ENCODE assay signal across 18 mouse cellular contexts in the genomic region with DNA sequence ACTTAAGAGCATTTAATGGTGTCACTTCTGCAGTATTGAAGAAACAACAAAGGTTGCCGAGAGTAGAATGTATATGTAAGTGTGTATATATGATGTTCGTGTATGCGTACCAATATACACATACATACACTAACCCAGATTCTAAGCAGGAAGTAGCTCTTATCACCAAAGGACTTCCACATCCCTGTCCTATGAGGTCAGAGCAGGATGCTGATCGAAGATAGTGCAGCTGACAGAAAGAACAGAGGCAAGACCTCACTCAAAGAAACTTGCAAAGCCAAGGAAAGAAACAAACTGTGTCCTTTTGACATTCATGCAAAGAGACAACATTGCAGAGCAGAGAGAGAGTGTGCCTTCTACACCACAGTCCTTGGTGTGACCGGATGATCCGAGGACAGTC.
DNase-seq lines count a peak whose midpoint lies in the region; ATAC-seq lines count a peak whose summit lies in the region.
"Had no signal": no experiment of that assay in that cellular context is flagged by ENCODE, and none has a peak within 500 bp of the region (broad histone marks: within the 10 kb centered on the region; RNA-seq: fewer than 3 reads in every experiment).

No protein-coding gene starts in this region.

- H3K4me1 ChIP-seq in heart, embryonic 13.5 days, result peaks cover 9% of the 10 kb centered on the region
- no peaks in the 10 kb centered on the region for H3K4me1 ChIP-seq in liver, embryonic 11.5 days (replicated peaks; ENCODE audit: control insufficient read depth, insufficient read depth, low read length)
- H3K4me1 ChIP-seq in liver, embryonic 12.5 days, result 0 out of 2 replicates have a peak, but pooled peaks cover 3% of the 10 kb centered on the region
- H3K4me1 ChIP-seq: forebrain, embryonic 10.5 days; intestine, embryonic 15.5 days; limb, embryonic 10.5 days; liver, embryonic 15.5 days; midbrain, embryonic 12.5 days had no signal

- WGBS in heart, embryonic 13.5 days, result 57% methylated on average over 6 of the region's 6 CpGs
- 63% methylated on average over 6 of the region's 6 CpGs for WGBS in liver, embryonic 11.5 days
- WGBS in liver, embryonic 12.5 days (ENCODE audit: insufficient replicate concordance), result 45% methylated on average over 6 of the region's 6 CpGs

- no peaks in the 10 kb centered on the region for H3K9me3 ChIP-seq in heart, embryonic 13.5 days
- no peaks in the 10 kb centered on the region for H3K9me3 ChIP-seq in liver, embryonic 11.5 days (ENCODE audit: control insufficient read depth, low read length)
- no peaks in the 10 kb centered on the region for H3K9me3 ChIP-seq in liver, embryonic 12.5 days (replicated peaks)
- H3K9me3 ChIP-seq: forebrain, embryonic 10.5 days; intestine, embryonic 15.5 days; limb, embryonic 10.5 days; liver, embryonic 15.5 days; midbrain, embryonic 12.5 days had no signal

- H3K27me3 ChIP-seq in heart, embryonic 13.5 days (replicated peaks), result no peaks in the 10 kb centered on the region
- H3K27me3 ChIP-seq in liver, embryonic 11.5 days (replicated peaks; ENCODE audit: control insufficient read depth, insufficient read depth, low read length), result no peaks in the 10 kb centered on the region
- no peaks in the 10 kb centered on the region for H3K27me3 ChIP-seq in liver, embryonic 12.5 days (replicated peaks)
- H3K27me3 ChIP-seq: intestine, embryonic 15.5 days; liver, embryonic 15.5 days; midbrain, embryonic 12.5 days had no signal

- no peak for DNase-seq in heart, postnatal 4 days
- DNase-seq in liver, embryonic 11.5 days (ENCODE audit: low spot score), result peak; percentile 20
- DNase-seq in lung, postnatal 36 days, result peak; percentile 33
- no peak for DNase-seq in adrenal gland, adult 8-10 months
- no peak for DNase-seq in right cerebral cortex, postnatal 14 days
- DNase-seq: adrenal gland, adult 2 months; cerebellum, adult 8-10 months; gastrocnemius, postnatal 14 days; retina, postnatal 1 day had no signal

- no peak overlapping the region for H3K4me3 ChIP-seq in heart, embryonic 13.5 days
- no peak overlapping the region for H3K4me3 ChIP-seq in liver, embryonic 11.5 days (ENCODE audit: low read depth, low read length)
- no peak overlapping the region for H3K4me3 ChIP-seq in liver, embryonic 12.5 days
- H3K4me3 ChIP-seq: forebrain, embryonic 10.5 days; intestine, embryonic 15.5 days; limb, embryonic 10.5 days; liver, embryonic 15.5 days; midbrain, embryonic 12.5 days had no signal

- ATAC-seq in heart, embryonic 13.5 days (ENCODE audit: extremely low read depth, insufficient number of reproducible peaks, low FRiP score, low TSS enrichment), result no peak
- peak; percentile 29; the same call in 1 of the 2 replicates for ATAC-seq in liver, embryonic 11.5 days (replicated peaks; ENCODE audit: low FRiP score)
- ATAC-seq in liver, embryonic 12.5 days, result no peak
- ATAC-seq in CD4-positive, CD25-positive, alpha-beta regulatory T cell, adult 4 months, result peak; percentile 29
- ATAC-seq: intestine, embryonic 15.5 days had no signal

- no peak overlapping the region for H3K4me2 ChIP-seq in heart, embryonic 13.5 days
- no peak overlapping the region; the same call in 1 of the 2 replicates for H3K4me2 ChIP-seq in liver, embryonic 11.5 days
- H3K4me2 ChIP-seq in liver, embryonic 12.5 days, result no peak overlapping the region
- H3K4me2 ChIP-seq: intestine, embryonic 15.5 days; liver, embryonic 15.5 days; midbrain, embryonic 12.5 days had no signal

- no peak overlapping the region for H3K9ac ChIP-seq in heart, embryonic 13.5 days
- no peak overlapping the region for H3K9ac ChIP-seq in liver, embryonic 11.5 days (ENCODE audit: low read depth, low read length)
- H3K9ac ChIP-seq in liver, embryonic 12.5 days, result no peak overlapping the region
- H3K9ac ChIP-seq: intestine, embryonic 15.5 days; liver, embryonic 15.5 days; midbrain, embryonic 12.5 days had no signal

- no peaks in the 10 kb centered on the region for H3K36me3 ChIP-seq in heart, embryonic 13.5 days
- H3K36me3 ChIP-seq in liver, embryonic 11.5 days (ENCODE audit: control insufficient read depth, insufficient read depth, low read length), result no peaks in the 10 kb centered on the region
- H3K36me3 ChIP-seq in liver, embryonic 12.5 days, result no peaks in the 10 kb centered on the region
- H3K36me3 ChIP-seq: forebrain, embryonic 10.5 days; G1E; intestine, embryonic 15.5 days; limb, embryonic 10.5 days; liver, embryonic 15.5 days; midbrain, embryonic 12.5 days had no signal

- H3K27ac ChIP-seq in heart, embryonic 13.5 days (replicated peaks), result 0 out of 2 replicates have a peak overlapping the region, but pooled peaks have one; percentile 41
- no peak overlapping the region for H3K27ac ChIP-seq in liver, embryonic 11.5 days (ENCODE audit: low read depth, low read length)
- no peak overlapping the region for H3K27ac ChIP-seq in liver, embryonic 12.5 days
- H3K27ac ChIP-seq: forebrain, embryonic 10.5 days; intestine, embryonic 15.5 days; limb, embryonic 10.5 days; liver, embryonic 15.5 days; midbrain, embryonic 12.5 days had no signal

Comparison
In these comparisons a context has a peak if more than half of its experiments do, and no peak if none do; other contexts are left out.
1. ATAC-seq: peak in liver, embryonic 11.5 days (single experiment) and CD4-positive, CD25-positive, alpha-beta regulatory T cell, adult 4 months (single experiment); none in heart, embryonic 13.5 days (single experiment) and liver, embryonic 12.5 days (single experiment).
2. DNase-seq: peak in liver, embryonic 11.5 days (single experiment) and lung, postnatal 36 days (single experiment); none in heart, postnatal 4 days (single experiment), adrenal gland, adult 8-10 months (single experiment) and right cerebral cortex, postnatal 14 days (single experiment).